Mouse (Mus musculus) yolk sac, embryonic 10.5 days (tissue): ENCODE data around the gene Dot1l.
A peak's percentile ranks its signal among the peaks of the same experiment; 100 is the strongest.

Experiments
- DNase-seq: peaks from one replicate; pipeline ENCODE4 v3.0.0-alpha.2; 2017; ENCODE audit warnings: low spot score

Dot1l gene

DNA sequence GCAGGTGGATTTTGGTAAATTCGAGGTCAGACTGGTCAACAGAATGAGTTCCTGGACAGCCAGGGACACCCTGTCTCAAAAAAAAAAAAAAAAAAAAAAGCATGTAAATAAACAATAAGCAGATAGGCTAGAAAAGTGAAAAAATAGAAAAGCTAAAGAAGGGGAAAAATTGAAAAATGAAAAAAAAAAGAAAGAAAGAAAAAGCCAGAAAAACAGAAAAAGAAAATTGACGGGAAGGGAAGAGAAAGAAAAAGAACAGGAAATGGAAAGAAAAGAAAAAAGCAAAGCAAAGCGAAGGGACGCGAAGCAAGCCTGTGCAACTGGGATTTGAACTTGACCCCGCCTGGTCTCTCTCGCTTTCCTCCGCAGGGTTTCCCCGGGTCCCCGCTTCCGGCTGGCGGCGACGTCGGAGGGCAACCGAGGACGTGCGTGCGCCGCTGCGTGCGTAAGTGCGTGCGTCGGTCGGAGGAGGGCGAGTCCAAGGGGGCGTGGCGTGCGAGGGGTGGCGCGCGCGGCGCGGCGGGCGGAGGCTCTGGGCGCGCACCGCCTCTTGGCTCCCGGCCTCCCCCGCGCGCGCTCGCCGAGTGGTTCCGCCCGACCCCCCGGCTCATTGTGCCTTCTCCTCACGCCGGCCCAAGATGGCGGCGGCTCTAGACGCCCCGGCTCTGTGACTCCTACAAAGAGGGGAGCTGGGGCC, at the start of gene Dot1l:
Dot1l (plus strand) TSS at position 613 of the 697 bp plus-strand sequence.
- peak; percentile 97 for DNase-seq

DNA sequence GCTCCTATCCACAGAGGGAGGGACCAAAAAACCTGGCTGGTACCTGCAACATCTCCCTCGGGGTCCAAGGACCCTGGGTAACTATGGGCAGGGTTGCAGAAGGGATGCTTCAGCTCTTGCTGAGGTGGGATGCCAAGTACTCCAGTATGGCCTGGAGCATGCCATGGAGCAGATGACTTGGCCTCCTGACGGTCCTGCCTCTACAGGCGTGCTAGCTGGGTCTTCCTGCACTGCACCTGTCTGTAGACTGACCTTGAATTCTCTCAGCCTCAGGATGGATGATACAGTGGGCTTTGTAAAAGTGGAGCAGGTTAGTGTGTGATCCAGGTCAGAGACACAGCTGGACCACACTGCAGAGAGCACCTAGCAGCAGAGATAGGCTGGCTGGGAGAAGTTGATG, 49.5 kb upstream of the Dot1l start:
- no peak for DNase-seq

DNA sequence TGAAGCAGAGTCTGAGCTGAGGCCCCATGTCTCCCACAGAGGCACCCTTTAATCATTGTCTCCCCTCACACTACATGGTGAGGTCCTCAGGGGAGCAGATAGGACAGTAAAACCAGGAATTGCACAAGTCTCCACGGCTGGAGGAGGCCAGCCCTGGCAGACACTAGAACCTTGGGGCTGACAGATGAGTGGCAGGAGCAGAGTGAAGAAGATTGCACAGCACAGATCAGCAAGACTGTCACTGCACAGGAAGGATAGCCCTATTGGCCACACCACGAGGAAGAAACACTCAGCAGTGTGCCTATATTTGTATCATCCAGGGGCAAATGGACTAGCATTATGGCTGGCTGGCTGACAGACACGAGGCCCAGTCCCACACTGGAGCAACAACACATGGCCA, 44.2 kb upstream of the Dot1l start:
- DNase-seq: no peak

DNA sequence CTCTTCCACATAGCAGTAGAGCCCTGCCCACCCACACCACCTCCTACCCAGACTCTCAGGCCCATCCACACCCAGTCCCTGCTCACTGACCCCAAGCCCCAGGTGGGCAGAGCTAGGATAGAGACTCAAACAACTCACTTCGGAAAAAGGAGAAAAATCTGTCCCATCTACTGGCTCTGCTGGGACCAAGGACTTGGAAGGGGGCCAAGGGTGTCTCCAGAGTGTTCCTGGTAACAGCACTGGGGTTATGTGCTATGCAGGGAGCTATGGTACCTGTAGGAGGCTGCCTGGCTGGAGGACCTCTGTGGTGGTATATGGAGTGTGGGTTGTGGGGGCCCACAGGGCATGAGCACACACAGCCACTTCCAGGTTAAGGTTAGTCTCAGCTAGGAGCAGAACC, 37.7 kb upstream of the Dot1l start:
- no peak for DNase-seq

DNA sequence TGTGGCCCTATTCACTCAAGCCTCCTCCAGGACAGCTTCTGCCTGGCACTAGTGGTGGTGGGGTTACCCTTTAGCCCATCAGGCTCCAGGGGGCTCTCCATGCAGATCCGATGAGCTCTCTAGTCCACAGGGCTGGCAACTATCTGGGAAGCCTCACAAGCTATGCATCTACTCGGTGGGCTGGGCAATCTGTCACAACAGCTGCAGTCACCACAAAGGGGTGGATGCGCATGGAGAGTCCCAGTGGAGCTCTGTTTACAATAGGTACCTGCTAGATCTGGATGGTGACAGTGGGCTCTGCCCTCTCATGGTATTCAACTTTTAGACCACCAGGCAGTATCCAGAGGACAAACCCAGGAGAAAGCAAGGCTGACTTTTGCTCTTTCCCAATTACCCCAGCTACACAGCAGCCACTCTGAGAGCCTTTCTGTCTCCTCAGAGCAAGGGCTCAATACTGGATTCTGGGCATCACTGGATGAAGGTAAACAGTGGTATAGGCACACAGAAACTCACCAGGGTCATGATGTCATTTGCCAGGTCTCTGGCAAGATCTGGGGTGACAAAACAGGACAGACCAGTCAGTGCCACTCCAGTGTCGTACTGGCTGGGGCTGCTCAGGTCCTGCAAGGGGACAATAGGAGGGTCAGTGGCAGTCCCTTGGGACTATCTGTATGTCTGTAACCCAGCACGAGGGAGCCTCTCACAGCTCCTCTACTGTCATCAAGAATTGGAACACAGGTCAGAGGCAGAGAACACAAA, 27.5 kb upstream of the Dot1l start:
- DNase-seq: no peak

DNA sequence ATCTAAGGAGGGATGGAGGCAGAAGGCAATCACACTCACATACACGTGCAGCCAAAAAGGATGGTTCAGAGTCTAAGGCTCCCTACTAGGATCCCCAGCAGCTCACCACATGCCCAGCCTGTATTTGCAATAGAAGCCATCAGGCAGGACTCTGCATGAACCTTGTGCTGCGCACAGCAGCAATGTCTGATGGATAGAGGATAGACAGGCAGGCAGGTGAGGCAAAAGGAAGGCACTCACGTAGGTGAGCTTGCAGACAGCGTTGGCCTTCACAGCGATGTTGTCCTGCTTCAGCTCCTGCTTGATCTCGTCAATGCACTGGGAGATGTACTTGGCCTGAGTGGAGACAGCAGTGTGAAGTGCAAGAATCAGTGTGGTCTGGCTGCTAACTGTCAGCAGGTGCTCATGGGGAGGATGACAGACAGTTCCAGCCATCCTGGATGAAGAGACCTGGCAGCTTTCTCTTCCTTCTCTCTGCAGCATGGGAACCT, 22.4 kb upstream of the Dot1l start:
- DNase-seq: no peak

DNA sequence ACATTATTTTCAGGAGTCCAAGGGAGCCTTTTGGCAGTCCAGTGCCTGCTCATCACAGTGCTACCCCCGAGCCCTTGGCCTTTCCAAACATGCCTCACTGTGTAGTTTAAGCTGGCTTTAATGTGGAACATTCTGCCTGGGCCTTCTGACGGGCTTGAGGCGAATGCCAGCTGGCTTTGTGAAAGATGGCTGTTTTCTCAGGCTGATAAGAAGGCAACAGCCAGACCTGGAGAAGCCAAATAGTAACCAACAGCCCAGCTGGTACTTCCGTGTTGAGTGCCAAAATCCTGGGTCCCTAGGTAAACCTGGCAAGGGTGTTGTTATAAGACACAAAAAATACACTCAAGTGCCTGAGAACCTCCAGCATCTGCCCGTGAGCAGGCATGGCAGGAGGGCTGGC, 18.3 kb upstream of the Dot1l start:
- DNase-seq: no peak

DNA sequence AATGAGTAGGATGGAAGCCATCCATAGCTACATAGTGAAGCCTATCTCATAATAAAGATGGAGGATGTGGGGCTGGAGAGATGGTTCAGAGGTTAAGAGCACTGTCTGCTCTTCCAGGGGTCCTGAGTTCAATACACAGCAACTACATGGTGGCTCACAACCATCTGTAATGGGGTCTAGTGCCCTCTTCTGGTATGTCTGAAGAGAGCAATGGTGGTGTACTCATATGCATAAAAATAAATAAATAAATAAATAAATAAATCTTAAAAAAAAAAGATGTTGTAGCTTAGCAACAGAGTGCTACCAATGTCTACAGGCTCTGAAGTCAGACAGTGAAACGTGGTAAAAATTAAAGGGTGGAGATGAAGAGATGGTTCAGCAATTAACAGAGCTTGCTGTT, 16.3 kb upstream of the Dot1l start:
- no peak for DNase-seq

DNA sequence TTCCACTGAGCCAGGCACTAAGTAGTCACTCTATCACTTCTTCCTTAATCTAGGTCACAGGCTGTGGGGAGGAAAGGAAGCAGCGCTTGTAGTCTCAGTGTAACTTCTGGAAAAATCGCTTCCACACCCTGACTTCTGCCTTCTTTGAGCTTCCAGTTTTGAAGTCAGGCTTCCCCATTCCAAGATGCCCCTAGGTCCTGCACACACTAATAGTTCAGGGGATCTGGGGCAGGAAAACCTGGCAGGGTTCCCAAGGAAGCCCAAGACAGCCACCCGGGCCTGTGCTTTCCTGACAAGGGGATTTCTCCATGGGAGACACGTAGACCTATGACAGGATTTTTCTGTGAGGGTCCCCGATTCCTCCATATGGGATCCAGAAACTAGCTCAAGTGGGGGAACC, 13.9 kb upstream of the Dot1l start:
- no peak for DNase-seq

DNA sequence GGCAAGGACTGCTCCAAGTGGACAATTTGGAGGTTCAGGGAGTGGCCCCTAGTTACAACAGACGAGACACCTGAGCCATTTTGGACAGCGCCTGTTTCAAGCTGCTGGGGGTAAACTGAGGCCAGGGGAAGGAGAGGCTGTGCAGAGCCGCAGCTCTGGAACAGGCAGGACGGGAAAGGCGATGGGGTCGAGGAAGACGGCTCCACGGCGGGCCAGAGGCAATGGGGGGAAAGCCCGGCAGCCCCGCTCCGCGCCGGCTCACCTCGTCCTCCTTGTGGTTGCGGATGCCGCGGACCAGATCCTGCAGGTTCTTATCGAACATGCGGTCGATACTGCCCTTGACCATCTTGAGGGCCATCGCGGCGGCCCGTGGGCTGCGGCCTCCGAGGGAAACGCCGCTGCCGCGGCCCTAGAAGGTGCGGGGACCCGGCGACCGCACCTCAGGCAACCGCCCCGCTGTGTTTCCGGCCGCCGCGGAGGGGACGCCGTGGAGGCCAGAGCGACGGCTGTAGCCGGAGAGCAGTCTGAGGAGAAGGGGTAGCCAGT, 13.3 kb upstream of the Dot1l start:
- no peak for DNase-seq

DNA sequence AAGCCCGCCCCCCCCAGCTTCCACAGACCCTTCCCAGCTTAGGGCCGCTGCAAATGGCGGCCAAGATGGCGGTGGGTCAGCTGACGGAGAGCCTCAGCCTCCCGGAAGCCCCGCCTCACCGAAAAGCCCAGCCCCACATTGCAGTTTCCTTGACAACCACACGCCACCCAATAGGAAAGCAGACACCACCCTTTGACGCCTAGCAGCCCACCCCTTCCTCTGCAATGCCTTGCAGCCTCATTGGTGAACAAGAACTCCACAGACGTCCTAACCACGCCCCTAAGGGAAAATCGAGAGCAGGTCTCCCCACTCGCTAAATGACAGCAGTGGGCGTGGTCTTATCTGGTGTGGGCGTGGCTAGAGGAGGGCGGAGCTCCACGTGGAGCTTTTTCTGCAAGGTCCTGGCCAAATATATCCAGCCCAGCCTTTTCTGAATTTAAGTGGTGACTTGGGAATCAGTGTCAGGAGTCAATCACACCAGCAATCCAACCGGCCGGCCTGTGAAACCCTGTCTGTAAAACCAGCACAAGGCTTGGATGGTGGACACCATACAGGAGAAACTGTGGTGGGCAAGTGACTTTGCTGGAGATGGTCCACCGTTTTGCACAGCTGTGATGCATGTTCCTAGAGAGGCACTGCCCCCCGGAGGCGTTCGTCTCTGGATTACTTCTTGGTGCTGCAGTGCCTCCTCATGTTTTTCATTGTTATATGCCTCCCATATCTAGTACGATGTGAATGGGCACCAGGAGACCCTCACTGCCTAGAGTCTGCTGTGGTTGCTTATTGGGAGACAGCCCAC, 12.6 kb upstream of the Dot1l start, which contains the start of gene Ap3d1:
Ap3d1 (minus strand) TSS at position 85 of the 799 bp plus-strand sequence.
- DNase-seq: peak; percentile 99

DNA sequence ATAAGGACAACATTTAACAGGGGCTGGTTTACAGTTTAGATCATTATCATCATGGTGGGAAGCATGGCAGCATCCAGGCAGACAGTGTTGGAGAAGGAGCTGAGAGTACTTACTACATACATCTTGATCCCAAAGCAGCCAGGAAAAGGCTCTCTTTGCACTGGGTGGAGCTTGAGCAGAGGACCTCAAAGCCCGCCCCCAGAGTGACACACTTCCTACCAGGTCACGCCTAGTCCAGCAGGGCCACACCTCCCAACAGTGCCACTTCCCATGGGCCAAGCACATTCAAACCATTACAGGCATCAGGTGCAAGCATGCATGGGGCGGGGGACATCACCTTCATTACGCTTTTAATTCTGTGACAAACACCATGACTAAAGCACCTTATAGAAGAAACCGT, 10.7 kb upstream of the Dot1l start:
- DNase-seq: peak; percentile 50

DNA sequence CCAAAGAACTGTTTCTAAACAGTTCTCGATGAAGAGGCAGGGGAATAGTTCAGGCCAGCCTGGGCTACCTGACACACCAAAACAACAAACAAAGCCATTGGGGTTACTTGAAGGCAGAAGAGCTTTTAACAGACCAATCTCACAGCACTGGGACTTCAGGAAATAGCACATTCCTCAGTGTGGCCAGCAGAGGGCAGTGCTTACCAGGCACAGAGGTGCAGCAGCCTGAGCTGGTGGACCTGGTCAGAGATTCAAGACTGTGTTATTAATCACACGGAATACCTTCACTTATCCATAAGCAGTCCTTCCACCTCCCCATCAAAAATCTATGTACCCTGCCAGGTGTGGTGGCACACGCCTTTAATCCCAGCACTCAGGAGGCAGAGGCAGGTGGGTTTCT, 7.6 kb upstream of the Dot1l start:
- DNase-seq: peak; percentile 63

DNA sequence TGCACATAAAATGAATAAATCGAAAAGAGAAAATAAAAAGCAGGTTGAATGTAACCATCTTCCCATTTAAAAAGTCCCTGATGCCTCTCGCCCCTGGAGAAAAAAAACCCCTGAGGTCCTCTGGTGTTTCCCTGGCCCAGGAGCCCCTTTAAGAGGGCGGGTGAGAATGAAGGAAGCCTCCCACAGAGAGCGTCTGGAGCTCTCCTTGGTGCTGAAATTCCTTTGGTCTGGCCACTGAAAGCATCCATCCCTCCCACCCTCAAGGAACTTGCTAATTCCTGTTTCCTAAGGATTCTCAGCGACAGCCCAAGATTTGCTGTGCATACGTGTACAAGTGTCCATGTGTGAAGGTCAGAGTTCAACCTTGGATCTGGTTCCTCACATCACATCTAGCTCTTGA, 6.4 kb upstream of the Dot1l start:
- peak; percentile 61 for DNase-seq

DNA sequence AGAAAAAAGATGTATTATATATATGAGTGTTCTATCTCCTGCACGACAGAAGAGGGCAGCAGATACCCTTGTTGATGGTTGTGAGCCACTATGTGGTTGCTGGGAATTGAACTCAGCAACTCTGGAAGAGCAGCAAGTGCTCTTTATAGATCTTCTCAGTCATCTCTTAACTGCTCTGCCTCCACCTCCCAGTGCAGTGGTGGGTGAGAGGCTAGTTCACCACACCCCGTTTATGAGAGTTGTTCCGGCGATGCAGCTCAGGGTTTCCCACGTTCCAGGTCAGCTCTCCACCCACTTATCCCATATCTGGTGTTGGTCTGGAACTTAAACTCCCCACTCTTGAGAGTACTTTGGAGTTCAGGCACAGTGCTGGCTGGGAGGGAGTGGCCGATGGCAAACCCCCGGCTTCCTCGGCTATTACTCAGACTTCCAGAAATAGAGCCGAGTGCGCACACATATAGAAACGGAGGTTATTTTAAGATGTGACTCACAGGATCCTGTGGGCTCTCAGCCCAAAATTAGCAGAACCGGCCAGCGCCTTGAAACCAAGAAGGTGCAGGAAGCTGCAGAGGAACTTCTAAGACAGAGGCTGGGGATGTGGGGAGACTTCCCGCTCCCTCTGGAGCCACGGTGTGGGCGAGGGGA, 3.7 kb upstream of the Dot1l start:
- DNase-seq: peak; percentile 20

DNA sequence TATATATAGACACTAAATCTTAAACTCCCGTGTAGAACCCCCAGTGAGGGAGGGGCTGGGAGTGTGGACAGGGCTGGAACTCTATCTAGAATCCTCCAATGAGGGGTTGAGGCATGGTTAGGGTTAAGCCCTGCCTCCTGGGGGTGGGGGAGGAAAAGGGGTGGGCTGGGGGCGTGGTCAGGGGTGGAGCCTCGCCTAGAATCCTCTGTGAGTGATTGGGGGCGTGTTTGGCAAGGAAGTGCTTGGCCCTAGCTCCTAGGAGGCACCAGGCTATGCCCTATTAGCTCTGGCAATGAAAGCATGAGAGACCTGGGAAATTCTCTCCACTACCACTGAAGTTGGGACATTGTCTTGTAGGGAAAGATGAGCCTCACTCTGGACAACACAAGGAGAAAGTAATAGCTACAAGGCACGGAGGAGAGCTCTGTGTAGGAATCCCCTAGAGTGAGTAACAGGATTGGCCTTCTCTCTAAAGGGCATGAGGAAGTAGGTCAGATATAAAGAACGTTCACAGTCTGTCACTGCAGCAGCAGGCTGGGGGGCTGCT, 2.9 kb upstream of the Dot1l start:
- DNase-seq: peak; percentile 90

DNA sequence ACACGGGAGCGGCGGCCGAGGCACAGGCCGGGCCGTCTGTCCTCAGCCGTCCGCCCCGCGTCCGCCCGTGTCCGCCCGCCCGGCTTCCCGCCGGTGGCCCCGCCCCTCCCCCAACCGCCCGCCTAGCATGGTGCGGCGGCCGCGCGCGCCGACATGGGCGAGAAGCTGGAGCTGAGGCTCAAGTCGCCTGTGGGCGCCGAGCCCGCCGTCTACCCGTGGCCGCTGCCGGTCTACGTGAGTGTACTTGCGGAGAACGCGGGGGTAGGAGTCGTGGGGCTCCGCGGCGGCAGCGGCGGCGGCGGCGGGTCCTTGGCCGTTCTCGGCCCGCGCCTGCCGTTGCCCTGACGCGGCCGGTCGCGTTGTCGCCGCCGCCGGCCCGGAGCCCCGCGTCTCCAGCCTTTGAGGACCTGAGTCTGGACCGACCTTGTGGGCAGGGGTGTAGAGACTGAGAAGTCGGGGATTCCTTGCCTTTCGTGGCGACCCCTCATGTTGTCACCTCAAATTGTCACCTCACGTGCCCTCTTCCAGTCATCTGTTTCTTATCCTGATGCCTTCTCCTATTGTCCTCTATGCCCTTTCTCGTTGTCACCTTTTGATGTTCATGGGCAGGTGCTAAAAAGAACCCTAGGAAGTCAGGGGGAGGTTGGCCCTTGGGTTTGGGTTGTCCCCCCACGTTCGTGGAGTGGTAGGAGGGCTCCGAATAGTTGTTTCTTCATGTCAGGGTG, 447 bp downstream of the Dot1l start:
- no peak for DNase-seq

DNA sequence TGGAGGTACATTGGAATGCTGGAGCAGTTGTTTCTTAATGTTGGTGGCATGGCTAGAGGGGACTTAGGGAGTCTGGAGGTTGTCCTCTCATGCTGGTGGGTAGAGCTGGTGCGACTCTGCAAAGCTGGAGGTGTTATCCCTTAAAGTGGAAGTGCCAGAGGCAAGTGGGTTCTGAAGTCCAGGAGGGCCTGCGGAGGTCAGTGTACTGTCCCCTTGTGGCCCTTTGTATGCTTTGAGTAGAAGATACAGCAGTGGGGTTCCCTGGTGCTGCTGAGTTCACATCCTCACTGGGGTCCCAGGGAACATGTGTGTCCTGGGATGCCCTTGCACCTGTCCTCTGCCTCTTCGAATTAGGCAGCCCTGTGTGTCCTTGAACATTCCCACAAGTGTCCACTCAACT, 1.1 kb downstream of the Dot1l start:
- no peak for DNase-seq

DNA sequence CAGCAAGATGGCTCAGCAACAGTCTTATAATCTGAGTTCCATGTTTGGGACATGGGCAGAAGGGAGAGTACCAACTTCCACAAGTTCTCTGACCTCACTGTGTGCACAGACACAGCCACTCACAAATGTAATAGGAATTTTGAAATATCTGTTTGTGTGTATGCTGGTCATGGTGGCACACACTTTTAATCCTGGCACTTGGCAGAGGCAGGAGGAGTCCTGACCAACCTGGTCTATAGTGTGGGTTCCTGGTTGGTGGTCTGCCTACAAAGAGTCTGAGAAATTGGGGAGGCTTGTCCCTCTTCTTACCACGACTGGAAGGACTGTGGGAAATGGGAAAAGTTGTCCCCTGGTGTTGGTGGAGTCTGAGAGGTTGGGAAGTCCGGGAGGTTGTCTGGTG, 1.5 kb downstream of the Dot1l start:
- DNase-seq: no peak

DNA sequence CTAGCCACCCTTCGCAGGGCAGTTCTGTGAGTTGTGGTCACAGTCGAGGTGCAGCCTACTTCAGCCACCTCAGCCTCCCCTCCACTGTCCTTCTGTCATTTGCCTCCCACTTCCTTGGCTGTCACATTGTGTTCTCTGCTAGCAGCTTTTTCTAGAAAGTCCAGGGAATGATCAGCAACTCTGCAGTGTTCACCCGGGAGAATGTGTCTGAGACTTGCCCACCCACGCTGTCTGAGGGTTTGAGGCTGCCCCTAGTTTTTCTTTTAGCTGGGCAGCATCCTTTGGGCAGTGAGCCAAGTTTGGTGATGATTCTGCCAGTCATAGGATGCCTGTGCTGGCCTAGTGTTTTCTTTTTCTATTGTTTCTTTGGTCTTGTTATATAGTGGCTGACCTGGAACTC, 2.0 kb downstream of the Dot1l start:
- DNase-seq: no peak

DNA sequence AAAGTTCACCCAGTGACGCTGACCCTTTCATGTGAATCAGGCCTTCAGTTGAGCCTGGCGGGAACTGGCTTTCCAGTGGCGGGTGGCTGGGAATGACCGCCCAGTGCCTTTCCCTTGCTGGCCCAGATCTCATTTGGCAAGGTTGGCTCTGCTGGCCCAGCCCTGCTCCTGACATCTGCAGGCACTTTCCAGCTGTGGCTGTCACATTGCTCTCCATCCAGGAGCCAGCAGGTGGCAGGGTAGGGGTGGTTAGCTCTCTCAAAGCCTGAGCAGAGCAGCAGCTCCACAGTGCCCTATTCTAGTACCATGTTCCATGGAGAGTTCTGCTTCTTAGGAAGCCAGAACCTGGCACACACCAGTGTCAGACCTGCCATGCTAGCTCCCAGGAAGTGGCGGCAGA, 2.7 kb downstream of the Dot1l start:
- peak; percentile 53 for DNase-seq
